Mouse (Mus musculus) forebrain, embryonic 12.5 days (tissue): ENCODE results near the gene Pdzk1ip1. TPM values are rescaled to one million over a fixed set of nuclear protein-coding genes. Genes with fewer than 3 reads are reported as not detected.

ENCODE experiments used
- ATAC-seq: fragments of 200-750 bp; cut with Nextera tagmentation; 2 replicates; pipeline ENCODE4 v1.8.0; 2017; ENCODE audit warnings: moderate TSS enrichment; ENCODE audit not compliant: low FRiP score
- H3K27ac ChIP-seq: fragments of 300-500 bp; sonication (generic); 2 replicates; pipeline ENCODE4 v1.5.1; 2016; ENCODE audit warnings: mild to moderate bottlenecking
- H3K27me3 ChIP-seq: fragments of 300-500 bp; sonication (generic); 2 replicates; pipeline ENCODE4 v1.6.1; 2016; ENCODE audit warnings: mild to moderate bottlenecking
- H3K36me3 ChIP-seq: fragments of 300-500 bp; sonication (generic); replicated peaks from 2 replicates; pipeline ENCODE4 v1.6.1; 2016; ENCODE audit warnings: mild to moderate bottlenecking
- H3K4me1 ChIP-seq: fragments of 300-500 bp; sonication (generic); 2 replicates; pipeline ENCODE4 v1.6.1; 2016
- H3K4me2 ChIP-seq: fragments of 300-500 bp; sonication (generic); 2 replicates; pipeline ENCODE4 v1.6.1; 2016; ENCODE audit warnings: mild to moderate bottlenecking, moderate library complexity
- H3K4me3 ChIP-seq: fragments of 300-500 bp; sonication (generic); replicated peaks from 2 replicates; pipeline ENCODE4 v1.5.1; 2016; ENCODE audit warnings: mild to moderate bottlenecking
- H3K9ac ChIP-seq: fragments of 300-500 bp; sonication (generic); 2 replicates; pipeline ENCODE4 v1.6.1; 2016; ENCODE audit warnings: mild to moderate bottlenecking
- H3K9me3 ChIP-seq: fragments of 300-500 bp; sonication (generic); 2 replicates; pipeline ENCODE4 v1.6.1; 2016
- WGBS: fragments of 180-500 bp; shearing (Covaris S2); methylation state at CpG from one replicate; pipeline ENCODE4 v1.1.7; 2016; 5-methylcytosine and 5-hydroxymethylcytosine counted together
- polyA plus RNA-seq: library from polyadenylated mRNA; unstranded; fragments of >200 nt; fragmentation: Nextera tagmentation; extraction: Ambion mirVana; gene quantifications from 2 replicates; pipeline ENCODE4 v1.2.1, GENCODE M21; 2016

Gene Pdzk1ip1
- 8.2 and 9.7 TPM in 2 replicates for polyA plus RNA-seq

DNA sequence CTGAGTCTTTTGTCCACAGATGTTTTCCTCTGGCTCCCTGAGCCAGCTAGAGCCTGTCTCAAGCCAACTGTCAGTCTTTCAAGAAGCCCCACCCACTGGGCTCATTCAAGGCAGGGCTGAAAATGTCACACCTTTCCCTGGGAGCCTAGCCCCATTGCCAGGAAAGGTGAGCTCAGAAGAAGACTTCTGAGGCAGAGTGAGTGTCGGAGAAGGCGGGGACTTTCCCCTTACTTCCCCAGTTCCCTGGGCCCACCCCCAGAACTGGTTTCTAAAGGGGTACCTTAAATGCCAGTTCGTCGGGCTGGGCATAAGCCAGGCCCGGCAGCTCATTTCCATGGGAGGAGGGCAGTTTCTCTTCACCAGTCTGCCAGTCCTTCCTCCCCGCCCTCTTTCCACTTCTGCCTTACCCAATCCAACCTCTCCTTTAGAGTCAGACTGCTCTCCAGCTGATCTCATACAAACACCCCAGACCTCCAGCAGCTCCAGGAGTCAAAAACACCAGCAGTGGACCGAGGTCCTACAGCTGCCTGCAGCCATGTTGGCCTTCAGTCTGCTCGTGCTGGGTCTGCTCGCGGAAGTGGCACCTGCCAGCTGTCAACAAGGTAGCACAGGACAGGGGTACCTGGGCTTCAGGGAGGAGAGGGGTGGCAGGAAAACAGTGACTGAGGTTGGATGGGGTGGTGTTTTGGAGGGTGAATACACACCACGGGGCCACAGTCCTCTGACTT, at the start of gene Pdzk1ip1:
Pdzk1ip1 (plus strand) TSS at position 98 of the 728 bp plus-strand sequence.
- Histone ChIP-seq H3K36me3 (no peaks in the 10 kb centered on the region), H3K4me1 (0 out of 2 replicates have a peak, but pooled peaks cover 3% of the 10 kb centered on the region), H3K9me3 (no peaks in the 10 kb centered on the region), H3K4me2 (no peak within 1 kb of the TSS), H3K27me3 (peaks cover 59% of the 10 kb centered on the region), H3K27ac (no peak within 1 kb of the TSS), H3K9ac (no peak within 1 kb of the TSS), H3K4me3 (no peak within 1 kb of the TSS)
- WGBS = 40% methylated on average over 11 of the region's 11 CpGs
- no peak for ATAC-seq

DNA sequence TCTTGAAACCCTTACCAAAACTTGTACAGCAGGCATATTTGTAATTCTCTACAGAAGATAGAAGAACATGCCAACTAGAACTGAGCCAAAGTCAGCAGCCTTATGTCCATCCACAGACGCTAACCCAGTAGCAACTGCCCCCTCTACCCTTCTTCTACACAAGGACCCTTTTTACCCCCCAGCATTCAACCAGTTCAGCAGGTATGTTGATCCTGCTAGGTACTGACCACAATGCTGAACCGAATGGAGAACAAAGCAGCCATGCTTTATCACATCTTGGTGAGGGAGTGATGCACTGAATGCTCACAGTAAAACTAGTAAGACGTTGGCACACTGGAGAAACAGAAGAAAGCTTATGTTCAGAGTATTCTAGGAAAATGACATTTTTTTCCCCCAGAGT, 42.9 kb upstream of the Pdzk1ip1 start:
- H3K9me3 ChIP-seq = no peaks in the 10 kb centered on the region
- H3K36me3 ChIP-seq = peaks cover 30% of the 10 kb centered on the region
- peaks cover 28% of the 10 kb centered on the region for H3K27me3 ChIP-seq
- H3K9ac ChIP-seq = no peak overlapping the region
- WGBS = 79% methylated on average over 3 of the region's 3 CpGs
- H3K27ac ChIP-seq = no peak overlapping the region
- no peak overlapping the region for H3K4me2 ChIP-seq
- ATAC-seq = no peak
- H3K4me1 ChIP-seq = no peaks in the 10 kb centered on the region
- H3K4me3 ChIP-seq = no peak overlapping the region

DNA sequence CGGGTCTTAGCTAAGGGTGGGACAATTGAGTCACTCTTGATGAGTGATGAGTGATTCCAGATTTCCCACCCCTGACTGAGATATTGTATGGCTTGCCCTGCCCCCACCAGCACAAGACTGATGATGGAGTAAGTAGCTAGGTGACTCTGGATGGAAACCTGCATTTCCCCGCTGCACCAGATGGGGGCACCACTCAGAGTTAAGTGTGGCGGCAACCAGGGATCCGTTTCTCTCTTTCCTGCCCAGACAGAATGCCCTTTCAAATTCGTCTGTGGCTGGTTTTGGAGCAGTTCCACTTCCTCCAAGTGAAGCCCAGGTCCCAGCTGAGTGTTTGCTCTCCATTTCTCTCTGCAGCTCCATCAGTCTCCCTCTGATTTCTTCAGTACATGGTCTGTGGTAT, 40.8 kb upstream of the Pdzk1ip1 start:
- H3K9ac ChIP-seq = no peak overlapping the region
- H3K36me3 ChIP-seq = peaks cover 10% of the 10 kb centered on the region
- no peak overlapping the region for H3K4me2 ChIP-seq
- H3K27me3 ChIP-seq = peaks cover 49% of the 10 kb centered on the region
- no peak overlapping the region for H3K27ac ChIP-seq
- H3K4me1 ChIP-seq = peaks cover 5% of the 10 kb centered on the region; the same call in 1 of the 2 replicates
- WGBS = 6% methylated on average over 5 of the region's 5 CpGs
- H3K4me3 ChIP-seq = no peak overlapping the region
- H3K9me3 ChIP-seq = no peaks in the 10 kb centered on the region
- no peak for ATAC-seq

DNA sequence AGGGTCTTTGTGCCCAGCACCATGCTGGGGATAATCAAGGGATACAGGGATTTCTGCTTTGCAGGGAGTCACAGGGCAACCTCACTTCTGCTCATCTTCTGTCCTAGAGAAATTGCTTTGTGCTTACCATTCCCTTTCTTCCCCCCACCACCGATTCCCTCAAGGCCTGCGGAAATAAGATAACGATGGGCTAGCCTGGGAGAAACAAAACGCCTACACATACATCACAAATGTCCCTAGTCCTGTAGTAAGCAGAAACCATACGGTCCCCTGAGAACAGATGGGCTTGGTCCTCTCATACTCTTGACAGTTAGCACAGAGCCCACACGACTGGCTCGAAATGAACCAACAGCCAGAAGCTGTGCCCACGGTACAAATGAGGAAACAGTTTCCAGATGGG, 40.3 kb upstream of the Pdzk1ip1 start:
- Histone ChIP-seq H3K36me3 (peaks cover 10% of the 10 kb centered on the region), H3K27me3 (peaks cover 54% of the 10 kb centered on the region), H3K4me1 (peaks cover 8% of the 10 kb centered on the region; the same call in 1 of the 2 replicates), H3K27ac (no peak overlapping the region), H3K4me3 (no peak overlapping the region), H3K4me2 (no peak overlapping the region), H3K9ac (no peak overlapping the region), H3K9me3 (no peaks in the 10 kb centered on the region)
- whole genome bisulfite sequencing = 73% methylated on average over 8 of the region's 8 CpGs
- no peak for ATAC-seq

DNA sequence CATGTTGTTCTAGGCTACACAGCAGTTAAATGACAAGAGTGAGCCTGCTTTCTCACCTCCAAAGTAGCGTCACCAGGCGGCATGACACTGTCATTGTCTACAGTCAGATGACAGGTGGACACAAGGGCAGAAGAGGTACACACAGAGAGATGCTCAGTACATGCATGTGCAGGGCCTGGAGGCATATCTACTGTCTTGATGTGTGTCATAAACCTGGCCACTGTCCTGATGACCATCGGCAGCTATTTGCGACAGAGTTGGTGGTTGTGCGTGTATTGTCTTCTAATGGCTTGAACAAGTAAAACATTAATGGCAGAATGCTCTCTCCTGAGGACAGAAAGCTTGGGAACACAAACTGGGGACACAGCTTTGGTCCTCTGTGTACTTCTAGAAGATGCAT, 37.3 kb upstream of the Pdzk1ip1 start:
- no peak overlapping the region for H3K9ac ChIP-seq
- H3K27me3 ChIP-seq = peaks cover 84% of the 10 kb centered on the region
- peaks cover 9% of the 10 kb centered on the region for H3K4me1 ChIP-seq
- H3K36me3 ChIP-seq = no peaks in the 10 kb centered on the region
- no peak for ATAC-seq
- no peak overlapping the region for H3K4me3 ChIP-seq
- 77% methylated on average over 5 of the region's 5 CpGs for WGBS
- no peak overlapping the region for H3K4me2 ChIP-seq
- no peaks in the 10 kb centered on the region for H3K9me3 ChIP-seq
- no peak overlapping the region for H3K27ac ChIP-seq

DNA sequence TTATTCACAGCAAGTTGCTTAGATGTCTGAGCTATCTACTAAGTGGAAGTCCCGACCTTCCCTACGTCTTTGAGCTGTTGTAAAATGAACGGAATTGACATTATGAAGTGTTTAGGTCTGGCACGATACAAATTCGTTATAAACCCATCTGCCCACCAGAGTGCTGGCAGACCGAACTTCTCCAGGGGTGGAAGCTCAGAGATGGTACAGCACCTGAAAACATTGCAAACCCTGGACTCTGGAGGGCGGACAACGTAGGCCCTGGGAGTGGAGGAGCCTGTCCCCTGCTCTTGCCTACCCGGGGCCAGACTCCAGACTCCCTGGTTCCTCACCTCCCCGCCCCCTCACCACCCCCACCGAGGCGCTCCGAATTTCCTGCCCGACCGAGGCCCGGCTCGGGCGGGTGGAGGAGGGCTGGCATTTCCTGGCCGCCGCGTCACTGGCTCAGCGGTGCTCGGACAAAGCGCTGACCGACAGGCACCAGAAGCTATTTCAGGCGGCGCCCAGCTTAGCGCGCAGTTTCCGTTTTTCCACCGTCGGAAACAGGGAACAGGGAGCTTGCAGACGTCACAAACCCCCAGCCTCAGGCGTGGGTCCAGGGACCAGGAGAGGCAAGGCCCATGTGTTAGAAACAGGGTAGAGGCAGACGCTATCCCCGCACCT, 36.0 kb upstream of the Pdzk1ip1 start:
- Histone ChIP-seq H3K27me3 (peaks cover 96% of the 10 kb centered on the region), H3K4me1 (peaks cover 20% of the 10 kb centered on the region), H3K4me2 (peak overlapping the region; percentile 46), H3K9me3 (no peaks in the 10 kb centered on the region), H3K9ac (0 out of 2 replicates have a peak overlapping the region, but pooled peaks have one; percentile 38), H3K4me3 (peak overlapping the region; percentile 27), H3K36me3 (no peaks in the 10 kb centered on the region), H3K27ac (no peak overlapping the region)
- 1% methylated on average over 36 of the region's 36 CpGs for WGBS
- peak; percentile 12; the same call in 1 of the 2 replicates for ATAC-seq

DNA sequence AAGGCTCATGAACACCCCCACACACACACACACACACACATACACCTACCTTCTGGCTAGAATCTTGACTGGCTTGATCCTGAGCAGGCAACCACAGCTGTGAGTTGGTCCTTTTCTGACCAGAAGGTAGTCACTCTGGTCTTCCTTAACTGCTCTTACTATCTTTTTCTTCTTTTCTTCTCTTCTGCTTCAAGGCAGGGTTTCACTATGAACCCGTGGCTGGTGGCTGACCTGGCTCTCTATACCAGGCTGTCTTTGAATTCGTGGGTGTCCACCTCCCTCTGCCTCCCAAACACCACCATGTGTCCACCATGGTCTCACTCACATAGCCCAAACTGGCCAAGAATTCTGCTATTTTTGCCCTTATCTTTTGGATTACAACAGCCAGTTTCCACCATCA, 33.5 kb upstream of the Pdzk1ip1 start:
- no peaks in the 10 kb centered on the region for H3K9me3 ChIP-seq
- peaks cover 22% of the 10 kb centered on the region for H3K4me1 ChIP-seq
- no peak overlapping the region for H3K9ac ChIP-seq
- H3K4me2 ChIP-seq = no peak overlapping the region
- peaks cover 94% of the 10 kb centered on the region for H3K27me3 ChIP-seq
- no peak overlapping the region for H3K27ac ChIP-seq
- ATAC-seq = no peak
- 5% methylated on average over 2 of the region's 2 CpGs for WGBS
- H3K4me3 ChIP-seq = no peak overlapping the region
- H3K36me3 ChIP-seq = no peaks in the 10 kb centered on the region

DNA sequence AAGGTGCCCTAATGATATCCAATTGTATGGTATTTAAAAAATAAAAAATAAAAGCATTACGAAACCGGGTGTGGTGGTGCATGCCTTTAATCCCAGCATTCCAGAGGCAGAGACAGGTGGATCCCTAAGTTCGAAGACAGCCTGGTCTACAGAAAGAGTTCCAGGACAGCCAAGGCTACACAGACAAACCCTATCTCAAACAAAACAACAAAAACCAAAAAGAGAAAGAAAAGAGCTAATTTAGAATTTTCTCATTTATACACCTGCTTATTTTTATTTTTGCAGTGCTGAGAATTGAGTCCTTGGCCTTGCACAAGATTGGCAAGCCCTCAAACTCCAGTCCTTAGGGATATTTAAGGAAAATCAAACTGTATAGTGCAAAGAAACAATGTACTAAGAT, 32.8 kb upstream of the Pdzk1ip1 start:
- H3K27ac ChIP-seq = no peak overlapping the region
- no peaks in the 10 kb centered on the region for H3K36me3 ChIP-seq
- no peaks in the 10 kb centered on the region for H3K9me3 ChIP-seq
- WGBS = 12% methylated on average over 3 of the region's 3 CpGs
- ATAC-seq = no peak
- no peak overlapping the region for H3K4me3 ChIP-seq
- peaks cover 22% of the 10 kb centered on the region for H3K4me1 ChIP-seq
- H3K4me2 ChIP-seq = no peak overlapping the region
- H3K27me3 ChIP-seq = peaks cover 95% of the 10 kb centered on the region
- H3K9ac ChIP-seq = no peak overlapping the region

DNA sequence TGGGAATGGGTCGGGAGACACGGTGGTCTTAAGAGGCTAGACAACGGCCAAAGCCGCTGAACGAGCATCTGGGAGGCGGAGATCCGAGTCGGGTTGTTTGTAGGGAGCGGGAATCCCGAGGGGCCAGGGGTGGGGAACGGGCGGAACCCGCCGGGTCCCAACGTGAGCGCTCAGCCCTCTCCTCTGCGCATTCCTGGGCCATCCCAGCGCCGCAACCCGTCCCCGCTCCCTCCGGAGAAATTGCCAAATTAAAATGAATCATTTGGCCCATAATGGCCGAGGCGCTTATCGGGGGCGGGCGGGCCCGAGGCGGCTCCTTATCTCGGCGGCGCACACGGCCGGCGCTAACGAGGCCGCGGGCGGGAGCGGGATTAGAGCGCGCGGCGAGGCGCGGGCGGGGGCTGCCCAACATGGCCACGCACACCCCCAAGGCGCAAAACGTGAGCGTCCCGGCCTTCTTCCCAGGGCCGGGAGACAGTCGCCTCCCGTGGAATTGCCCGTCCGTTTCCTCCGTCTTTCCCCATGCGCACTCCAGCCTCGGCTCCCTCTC, 32.1 kb upstream of the Pdzk1ip1 start, which contains the start of gene Tal1:
Tal1 (plus strand) TSS at position 56 of the 550 bp plus-strand sequence.
- Histone ChIP-seq H3K9me3 (no peaks in the 10 kb centered on the region), H3K4me1 (peaks cover 22% of the 10 kb centered on the region), H3K4me3 (peak within 1 kb of the TSS; percentile 31), H3K4me2 (peak within 1 kb of the TSS; percentile 48), H3K27me3 (peaks cover 94% of the 10 kb centered on the region), H3K9ac (0 out of 2 replicates have a peak within 1 kb of the TSS, but pooled peaks have one; percentile 1), H3K27ac (peak within 1 kb of the TSS; percentile 19; the same call in 1 of the 2 replicates), H3K36me3 (no peaks in the 10 kb centered on the region)
- peak; percentile 42 for ATAC-seq
- under 1% methylated on average over 50 of the region's 60 CpGs for WGBS

DNA sequence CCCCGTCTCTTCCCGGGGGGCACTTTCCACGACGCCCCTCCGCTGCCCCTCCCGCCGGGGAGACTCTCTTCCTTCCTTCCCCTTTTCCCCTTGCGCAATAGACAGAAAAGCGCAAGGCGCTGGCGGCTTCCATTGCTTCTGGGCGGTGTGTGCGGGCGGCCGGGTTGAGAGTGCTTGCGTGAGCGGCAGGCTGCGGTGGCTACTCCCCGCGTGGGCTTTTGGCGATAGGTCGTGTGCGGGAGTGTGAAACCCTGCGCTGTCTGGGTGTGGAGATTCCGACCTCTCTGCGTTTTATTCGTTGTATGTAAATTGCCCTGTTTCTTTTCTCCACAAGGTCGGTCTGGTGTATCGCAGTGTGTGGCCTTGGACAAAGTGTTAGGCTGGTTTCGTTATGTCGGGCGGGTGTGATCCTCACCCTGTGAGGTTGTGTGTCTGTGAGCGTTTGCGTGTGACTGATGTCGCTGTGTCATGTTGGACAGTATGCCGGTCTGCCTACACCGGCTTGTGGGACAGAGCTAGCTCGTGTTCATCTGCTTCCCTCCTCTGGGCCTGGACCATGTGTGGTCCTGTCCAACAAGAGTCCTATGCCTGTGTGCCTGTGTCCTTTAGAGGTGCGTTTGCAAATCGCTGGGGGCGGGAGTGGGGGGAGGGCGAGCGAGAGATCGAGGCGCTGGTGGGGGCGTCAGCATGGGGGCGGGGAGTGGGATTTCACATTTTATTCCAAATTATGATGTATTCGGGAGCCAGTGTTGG, 31.4 kb upstream of the Pdzk1ip1 start:
- Histone ChIP-seq H3K4me3 (peak overlapping the region; percentile 31), H3K27ac (peak overlapping the region; percentile 19; the same call in 1 of the 2 replicates), H3K27me3 (peaks cover 94% of the 10 kb centered on the region), H3K4me2 (peak overlapping the region; percentile 48), H3K36me3 (no peaks in the 10 kb centered on the region), H3K4me1 (peaks cover 22% of the 10 kb centered on the region), H3K9ac (0 out of 2 replicates have a peak overlapping the region, but pooled peaks have one; percentile 1), H3K9me3 (no peaks in the 10 kb centered on the region)
- peak; percentile 64 for ATAC-seq
- WGBS = under 1% methylated on average over 47 of the region's 48 CpGs

DNA sequence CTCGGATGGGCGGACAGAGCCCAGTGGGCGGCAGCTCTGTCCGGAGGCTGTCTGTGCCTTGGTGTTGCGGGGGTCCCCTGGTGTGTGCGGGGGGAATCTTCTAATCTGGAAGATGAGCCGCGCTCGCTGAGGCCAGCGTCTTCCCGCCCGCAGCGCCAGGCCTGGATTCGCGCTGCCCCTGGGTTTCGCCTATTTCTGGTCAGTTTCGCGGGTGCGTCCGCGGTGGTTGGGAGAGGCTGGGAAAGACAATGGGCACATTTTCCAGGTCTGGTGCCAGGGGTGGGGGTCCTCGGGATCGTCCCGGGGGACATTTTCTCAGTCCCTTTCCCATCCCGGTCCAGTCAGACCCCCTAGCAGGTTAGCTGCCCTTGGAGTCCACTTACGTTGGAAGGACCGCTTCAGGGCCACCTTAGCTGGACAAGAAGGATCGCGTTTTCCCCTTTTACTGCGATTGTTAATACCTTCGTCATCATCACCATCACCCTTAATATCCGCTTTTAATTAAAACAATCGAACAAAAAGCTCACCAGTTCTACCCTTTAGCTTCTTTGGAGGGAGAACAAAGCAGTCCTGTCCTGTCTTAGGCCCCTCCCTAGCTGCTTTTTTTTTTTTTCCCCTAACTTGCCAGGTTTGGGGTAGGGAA, 30.7 kb upstream of the Pdzk1ip1 start:
- no peak overlapping the region for H3K9ac ChIP-seq
- peak overlapping the region; percentile 31 for H3K4me3 ChIP-seq
- H3K4me2 ChIP-seq = no peak overlapping the region
- H3K27me3 ChIP-seq = peaks cover 94% of the 10 kb centered on the region
- H3K4me1 ChIP-seq = peaks cover 21% of the 10 kb centered on the region
- ATAC-seq = no peak
- H3K36me3 ChIP-seq = no peaks in the 10 kb centered on the region
- under 1% methylated on average over 33 of the region's 33 CpGs for WGBS
- no peaks in the 10 kb centered on the region for H3K9me3 ChIP-seq
- H3K27ac ChIP-seq = no peak overlapping the region
